In the genomic region with DNA sequence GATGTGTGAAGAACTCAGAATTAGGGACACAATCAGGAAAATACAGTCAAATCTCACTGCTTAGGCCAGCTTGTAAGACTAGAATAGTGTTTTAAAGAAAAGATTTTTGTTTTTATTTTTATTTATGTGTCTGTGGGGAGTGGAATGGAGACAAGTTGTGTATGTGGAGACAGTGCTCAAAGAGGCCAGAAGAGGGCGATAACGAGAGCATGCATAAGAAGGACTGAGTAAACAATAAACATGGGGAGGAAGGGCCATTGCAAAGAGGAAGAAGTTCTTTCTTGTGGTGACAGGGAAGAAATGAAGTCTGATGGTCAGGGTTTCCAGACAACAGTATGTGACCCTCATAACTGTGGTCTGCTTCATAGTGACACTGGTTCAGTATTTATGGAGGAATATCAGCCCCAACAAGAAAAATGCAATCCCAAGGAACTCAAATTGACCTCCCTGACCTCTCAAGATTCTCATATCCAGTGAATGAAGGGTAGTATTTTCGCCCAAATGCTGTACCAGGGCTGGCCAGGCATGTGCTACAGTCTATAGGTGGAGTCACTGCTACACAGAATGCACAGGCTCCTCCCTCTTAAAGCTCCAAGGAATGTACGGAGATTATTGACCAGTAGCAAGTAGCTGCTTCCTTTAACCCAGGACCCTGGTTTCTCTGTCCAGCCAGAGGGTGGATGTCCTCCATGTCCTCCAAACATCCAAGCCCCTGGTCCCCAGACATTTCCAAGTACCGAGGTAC, we compare ENCODE assay signal across 8 mouse cellular contexts. TPM values are rescaled to one million over a fixed set of nuclear protein-coding genes. Genes with fewer than 3 reads are reported as not detected.
A peak's percentile ranks its signal among the peaks of the same experiment; 100 is the strongest.
DNase-seq lines count a peak whose midpoint lies in the region; ATAC-seq and TF ChIP-seq lines count a peak whose summit lies in the region.

No protein-coding gene starts in this region.

- H3K27ac ChIP-seq in gastrocnemius, adult 2 months = no peak overlapping the region
- peak overlapping the region; percentile 74 for H3K27ac ChIP-seq in liver, embryonic 14.5 days

- no peak for DNase-seq in gastrocnemius, adult 2 months
- DNase-seq in gastrocnemius, adult 8-10 months (ENCODE audit: low spot score in 2 of 2) = no peak
- peak; percentile 46 for DNase-seq in A20 (ENCODE audit: low read depth, low spot score)
- DNase-seq in c-Kit-negative CD71-positive TER-119-positive erythroid progenitor cells, embryonic 14.5 days (ENCODE audit: low read depth, low spot score) = peak; percentile 56
- DNase-seq in liver, embryonic 14.5 days (ENCODE audit: low read depth in 3 of 3, low spot score in 3 of 3) = peak; percentile 52 to 56 (median 55)
- no peak for DNase-seq in spleen, postnatal 36 days (ENCODE audit: low spot score in 2 of 2)
- no peak for DNase-seq in left cerebral cortex, postnatal 25 days (ENCODE audit: low spot score in 2 of 2)
- no peak for DNase-seq in left cerebral cortex, adult 11 months (ENCODE audit: low spot score)

- WGBS in liver, embryonic 14.5 days (ENCODE audit: insufficient replicate concordance) = 37% methylated on average over 5 of the region's 5 CpGs

- peak; percentile 68 for TF ChIP-seq CTCF in gastrocnemius, adult 2 months (IDR thresholded peaks at IDR 0.05)
- peak; percentile 79 for TF ChIP-seq CTCF in liver, embryonic 14.5 days (IDR thresholded peaks at IDR 0.05; ENCODE audit: low read depth)

- H3K9ac ChIP-seq in liver, embryonic 14.5 days (replicated peaks) = no peak overlapping the region

- H3K27me3 ChIP-seq in liver, embryonic 14.5 days (ENCODE audit: control insufficient read depth, insufficient read depth, low read length) = no peaks in the 10 kb centered on the region

- intact Hi-C loops in gastrocnemius, adult 2 months (cut with DNase I) = loop anchor here (5.0 kb wide), 2 partner anchors 45 to 95 kb away; no protein-coding TSS in a partner anchor
- intact Hi-C loops in left cerebral cortex, postnatal 25 days (cut with DNase I) = no loop called here

- peak; percentile 51 for ATAC-seq in liver, embryonic 14.5 days (ENCODE audit: insufficient read depth)

- no peak overlapping the region for H3K4me3 ChIP-seq in gastrocnemius, adult 2 months
- no peak overlapping the region for H3K4me3 ChIP-seq in liver, embryonic 14.5 days (ENCODE audit: insufficient read depth in 1 of 2, low read depth in 2 of 2, low read length in 2 of 2)

- peaks cover 39 to 47% of the 10 kb centered on the region in 2 experiments for H3K4me1 ChIP-seq in liver, embryonic 14.5 days (replicated peaks; ENCODE audit: control insufficient read depth in 2 of 2, insufficient read depth in 2 of 2, low read length in 1 of 2)

- no peak for TF ChIP-seq EP300 in liver, embryonic 14.5 days (IDR thresholded peaks at IDR 0.05; ENCODE audit: low read depth)

- no peaks in the 10 kb centered on the region for H3K9me3 ChIP-seq in liver, embryonic 14.5 days (ENCODE audit: control insufficient read depth, low read length)

- peak overlapping the region; percentile 32; the same call in 1 of the 2 replicates for H3K4me2 ChIP-seq in liver, embryonic 14.5 days (ENCODE audit: low read depth)

- no peaks in the 10 kb centered on the region for H3K36me3 ChIP-seq in liver, embryonic 14.5 days (replicated peaks; ENCODE audit: control insufficient read depth, insufficient read depth, low read depth)

RNA-seq across cellular contexts. Expression of gene Timp3, which starts 56.8 kb away (rescaled TPM):
- 10 to 100 TPM; 71.5 to 81.6 TPM for total RNA-seq in gastrocnemius, adult 2 months (2021)
- total RNA-seq in gastrocnemius, adult 8-10 months (2022) = 10 to 100 TPM; 47.0 to 80.7 (median 56.9) TPM
- polyA plus RNA-seq in liver, embryonic 14.5 days (2012; rRNA removed) = 2.7 and 3.2 TPM in 2 replicates
- polyA plus RNA-seq in liver, embryonic 14.5 days (2014; fragmentation: Nextera tagmentation; extraction: Ambion mirVana) = 3.8 and 4.8 TPM in 2 replicates
- total RNA-seq in left cerebral cortex, postnatal 25 days (2021) = 10 to 100 TPM; 55.3 to 63.8 TPM

Comparison
In these comparisons a context has a peak if more than half of its experiments do, and no peak if none do; other contexts are left out.
1. DNase-seq: peak in A20 (single experiment), c-Kit-negative CD71-positive TER-119-positive erythroid progenitor cells, embryonic 14.5 days (single experiment) and liver, embryonic 14.5 days (3 of 3); none in gastrocnemius, adult 2 months (single experiment), gastrocnemius, adult 8-10 months (0 of 2), spleen, postnatal 36 days (0 of 2), left cerebral cortex, postnatal 25 days (0 of 2) and left cerebral cortex, adult 11 months (single experiment).